Mouse (Mus musculus): ENCODE measurements around the gene Tnrc6a. TPM values are rescaled to one million over a fixed set of nuclear protein-coding genes. Genes with fewer than 3 reads are reported as not detected.
A peak's percentile ranks its signal among the peaks of the same experiment; 100 is the strongest.

The Tnrc6a gene
- total RNA-seq, 2 experiments from 2014 or later = 44.5 to 52.2 TPM

- intact Hi-C loops (cut with DNase I) = no loop called here
- no peak for DNase-seq (ENCODE audit: low spot score in 2 of 2)
Measured at GRCm38 (mm10) chr7:123181787-123182701, 58.4 kb downstream of the Tnrc6a start.

GRCm38 (mm10) chr7:123184891-123185290 is 61.2 kb downstream of the Tnrc6a start:
- no peak for DNase-seq (ENCODE audit: low spot score in 2 of 2)
- intact Hi-C loops (cut with DNase I) = loop anchor here (5.0 kb wide), 1 partner anchor 193 kb away; no protein-coding TSS in a partner anchor

- no peak for DNase-seq (ENCODE audit: low spot score in 2 of 2)
- intact Hi-C loops (cut with DNase I) = loop anchor here (5.0 kb wide), 1 partner anchor 194 kb away; no protein-coding TSS in a partner anchor
Measured at GRCm38 (mm10) chr7:123186463-123186862, 62.8 kb downstream of the Tnrc6a start.

GRCm38 (mm10) chr7:123187246-123187645 is 63.6 kb downstream of the Tnrc6a start:
- intact Hi-C loops (cut with DNase I) = loop anchor here (5.0 kb wide), 1 partner anchor 195 kb away; no protein-coding TSS in a partner anchor
- no peak for DNase-seq (ENCODE audit: low spot score in 2 of 2)

GRCm38 (mm10) chr7:123188462-123188861 is 64.8 kb downstream of the Tnrc6a start:
- DNase-seq (ENCODE audit: low spot score in 2 of 2) = no peak
- intact Hi-C loops (cut with DNase I) = loop anchor here (5.0 kb wide), 1 partner anchor 196 kb away; no protein-coding TSS in a partner anchor

- intact Hi-C loops (cut with DNase I) = loop anchor here (5.0 kb wide), 1 partner anchor 197 kb away; no protein-coding TSS in a partner anchor
- DNase-seq (ENCODE audit: low spot score in 2 of 2) = no peak
Measured at GRCm38 (mm10) chr7:123189762-123190161, 66.1 kb downstream of the Tnrc6a start.

- intact Hi-C loops (cut with DNase I) = no loop called here
- no peak for DNase-seq (ENCODE audit: low spot score in 2 of 2)
Measured at GRCm38 (mm10) chr7:123191731-123192130, 68.0 kb downstream of the Tnrc6a start.

- intact Hi-C loops (cut with DNase I) = no loop called here
- no peak for DNase-seq (ENCODE audit: low spot score in 2 of 2)
Measured at GRCm38 (mm10) chr7:123193201-123193600, 69.5 kb downstream of the Tnrc6a start.

GRCm38 (mm10) chr7:123194696-123195095 is 71.0 kb downstream of the Tnrc6a start:
- intact Hi-C loops (cut with DNase I) = no loop called here
- DNase-seq (ENCODE audit: low spot score in 2 of 2) = no peak

GRCm38 (mm10) chr7:123196432-123196831 is 72.7 kb downstream of the Tnrc6a start:
- intact Hi-C loops (cut with DNase I) = no loop called here
- DNase-seq (ENCODE audit: low spot score in 2 of 2) = no peak

- intact Hi-C loops (cut with DNase I) = no loop called here
- DNase-seq (ENCODE audit: low spot score in 2 of 2) = no peak
Measured at GRCm38 (mm10) chr7:123198695-123199094, 75.0 kb downstream of the Tnrc6a start.

- no peak for DNase-seq (ENCODE audit: low spot score in 2 of 2)
- intact Hi-C loops (cut with DNase I) = no loop called here
Measured at GRCm38 (mm10) chr7:123199151-123199550, 75.5 kb downstream of the Tnrc6a start.

GRCm38 (mm10) chr7:123199656-123200206 is 76.0 kb downstream of the Tnrc6a start:
- intact Hi-C loops (cut with DNase I) = no loop called here
- no peak for DNase-seq (ENCODE audit: low spot score in 2 of 2)

GRCm38 (mm10) chr7:123200722-123201121 is 77.0 kb downstream of the Tnrc6a start:
- intact Hi-C loops (cut with DNase I) = no loop called here
- no peak for DNase-seq (ENCODE audit: low spot score in 2 of 2)

- intact Hi-C loops (cut with DNase I) = loop anchor here (2.0 kb wide), 1 partner anchor 260 kb away; no protein-coding TSS in a partner anchor
- DNase-seq (ENCODE audit: low spot score in 2 of 2) = peak; percentile 71 to 75
Measured at GRCm38 (mm10) chr7:123205261-123205660, 81.6 kb downstream of the Tnrc6a start.

- intact Hi-C loops (cut with DNase I) = no loop called here
- no peak for DNase-seq (ENCODE audit: low spot score in 2 of 2)
Measured at GRCm38 (mm10) chr7:123207561-123207960, 83.9 kb downstream of the Tnrc6a start.

- no peak for DNase-seq (ENCODE audit: low spot score in 2 of 2)
- intact Hi-C loops (cut with DNase I) = no loop called here
Measured at GRCm38 (mm10) chr7:123209864-123210263, 86.2 kb downstream of the Tnrc6a start.

GRCm38 (mm10) chr7:123211461-123211860 is 87.8 kb downstream of the Tnrc6a start:
- intact Hi-C loops (cut with DNase I) = no loop called here
- DNase-seq (ENCODE audit: low spot score in 2 of 2) = no peak

GRCm38 (mm10) chr7:123212316-123212715 is 88.6 kb downstream of the Tnrc6a start:
- intact Hi-C loops (cut with DNase I) = no loop called here
- no peak for DNase-seq (ENCODE audit: low spot score in 2 of 2)

- no peak for DNase-seq (ENCODE audit: low spot score in 2 of 2)
- intact Hi-C loops (cut with DNase I) = no loop called here
Measured at GRCm38 (mm10) chr7:123214365-123215075, 90.8 kb downstream of the Tnrc6a start, which contains the start of gene Slc5a11. Gene Slc5a11 (plus strand): TSS chr7:123214780.

All from left cerebral cortex, postnatal 14 days (tissue).